Mouse (Mus musculus) stomach, postnatal 0 days (tissue): ENCODE results near the gene Iqcg.

Experiments
- CTCF ChIP-seq: IDR thresholded peaks from 2 replicates; pipeline ENCODE4 v1.5.1; 2016; ENCODE audit warnings: antibody characterized with exemption, low read depth, mild to moderate bottlenecking, moderate library complexity
- EP300 ChIP-seq: optimal IDR thresholded peaks from 2 replicates; pipeline ENCODE3; 2016; ENCODE audit warnings: antibody characterized with exemption

- TF ChIP-seq EP300, result no peak
- no peak for TF ChIP-seq CTCF
Observed at GRCm38 (mm10) chr16:33080063-33080462, 24.0 kb upstream of the Iqcg start.
